Mouse (Mus musculus): Measurements from ENCODE around the gene 6030458C11Rik. TPM values are rescaled to one million over a fixed set of nuclear protein-coding genes. Genes with fewer than 3 reads are reported as not detected.
A peak's percentile ranks its signal among the peaks of the same experiment; 100 is the strongest.

Gene 6030458C11Rik
- total RNA-seq (2014; rRNA removed) (9.8 and 10.0 TPM in 2 replicates), polyA plus RNA-seq (2012; rRNA removed) (5.6 and 6.0 TPM in 2 replicates)

GRCm38 (mm10) chr15:12824197-12824952, at the start of gene 6030458C11Rik, which contains the start of gene Drosha:
TSS of gene 6030458C11Rik (minus strand) at chr15:12824649.
TSS of gene Drosha (plus strand) at chr15:12824815.
- Histone ChIP-seq H3K4me1 (ENCODE audit: control insufficient read depth, insufficient read depth, low read length) (peaks cover 2% of the 10 kb centered on the region; the same call in 1 of the 2 replicates), H3K9ac (ENCODE audit: low read depth, low read length) (peak within 1 kb of the TSS; percentile 90), H3K27ac (replicated peaks; ENCODE audit: insufficient read depth, low read depth, low read length) (peak within 1 kb of the TSS; percentile 30; the same call in 1 of the 2 replicates), H3K79me2 (ENCODE audit: control insufficient read depth, insufficient read depth, low read length) (peaks cover 4% of the 10 kb centered on the region; the same call in 1 of the 2 replicates), H3K27me3 (ENCODE audit: control insufficient read depth, insufficient read depth, low read length) (no peaks in the 10 kb centered on the region), H3K36me3 (ENCODE audit: control insufficient read depth, insufficient read depth, low read length) (peaks cover 6% of the 10 kb centered on the region; the same call in 1 of the 2 replicates), H3K4me3 (ENCODE audit: insufficient read depth, low read depth, low read length) (peak within 1 kb of the TSS; percentile 89)
- TF ChIP-seq CTCF (IDR thresholded peaks at IDR 0.05; ENCODE audit: low read depth, low read length) (no peak), POLR2A (IDR thresholded peaks at IDR 0.05; ENCODE audit: extremely low read depth, insufficient read depth, low read length) (peak; percentile 61)
- peak; percentile 96 for DNase-seq (ENCODE audit: extremely low read depth, low read depth, low spot score)
- WGBS: under 1% methylated on average over 67 of the region's 67 CpGs

GRCm38 (mm10) chr15:12867269-12867668, 42.8 kb upstream of the 6030458C11Rik start:
- no peaks in the 10 kb centered on the region for H3K4me1 ChIP-seq (ENCODE audit: control insufficient read depth, insufficient read depth, low read length)
- DNase-seq (ENCODE audit: extremely low read depth, low read depth, low spot score): no peak
- WGBS: 93% methylated on average over 8 of the region's 8 CpGs
- peaks cover 30% of the 10 kb centered on the region for H3K36me3 ChIP-seq (ENCODE audit: control insufficient read depth, insufficient read depth, low read length)
- H3K4me3 ChIP-seq (ENCODE audit: insufficient read depth, low read depth, low read length): no peak overlapping the region
- H3K79me2 ChIP-seq (ENCODE audit: control insufficient read depth, insufficient read depth, low read length): no peaks in the 10 kb centered on the region
- no peak for TF ChIP-seq POLR2A (IDR thresholded peaks at IDR 0.05; ENCODE audit: extremely low read depth, insufficient read depth, low read length)
- TF ChIP-seq CTCF (IDR thresholded peaks at IDR 0.05; ENCODE audit: low read depth, low read length): no peak
- no peak overlapping the region for H3K27ac ChIP-seq (replicated peaks; ENCODE audit: insufficient read depth, low read depth, low read length)
- H3K27me3 ChIP-seq (ENCODE audit: control insufficient read depth, insufficient read depth, low read length): no peaks in the 10 kb centered on the region
- no peak overlapping the region for H3K9ac ChIP-seq (ENCODE audit: low read depth, low read length)

GRCm38 (mm10) chr15:12865595-12866314, 41.3 kb upstream of the 6030458C11Rik start:
- no peak for DNase-seq (ENCODE audit: extremely low read depth, low read depth, low spot score)
- Histone ChIP-seq H3K4me3 (ENCODE audit: insufficient read depth, low read depth, low read length) (no peak overlapping the region), H3K36me3 (ENCODE audit: control insufficient read depth, insufficient read depth, low read length) (peaks cover 35% of the 10 kb centered on the region), H3K27ac (replicated peaks; ENCODE audit: insufficient read depth, low read depth, low read length) (no peak overlapping the region), H3K9ac (ENCODE audit: low read depth, low read length) (no peak overlapping the region), H3K79me2 (ENCODE audit: control insufficient read depth, insufficient read depth, low read length) (no peaks in the 10 kb centered on the region), H3K4me1 (ENCODE audit: control insufficient read depth, insufficient read depth, low read length) (no peaks in the 10 kb centered on the region), H3K27me3 (ENCODE audit: control insufficient read depth, insufficient read depth, low read length) (no peaks in the 10 kb centered on the region)
- no peak for TF ChIP-seq CTCF (IDR thresholded peaks at IDR 0.05; ENCODE audit: low read depth, low read length)
- no peak for TF ChIP-seq POLR2A (IDR thresholded peaks at IDR 0.05; ENCODE audit: extremely low read depth, insufficient read depth, low read length)
- 85% methylated on average over 7 of the region's 7 CpGs for WGBS

- Histone ChIP-seq H3K27ac (replicated peaks; ENCODE audit: insufficient read depth, low read depth, low read length) (no peak overlapping the region), H3K4me3 (ENCODE audit: insufficient read depth, low read depth, low read length) (no peak overlapping the region), H3K4me1 (ENCODE audit: control insufficient read depth, insufficient read depth, low read length) (no peaks in the 10 kb centered on the region), H3K27me3 (ENCODE audit: control insufficient read depth, insufficient read depth, low read length) (no peaks in the 10 kb centered on the region), H3K36me3 (ENCODE audit: control insufficient read depth, insufficient read depth, low read length) (peaks cover 37% of the 10 kb centered on the region), H3K79me2 (ENCODE audit: control insufficient read depth, insufficient read depth, low read length) (no peaks in the 10 kb centered on the region), H3K9ac (ENCODE audit: low read depth, low read length) (no peak overlapping the region)
- 79% methylated on average over 1 of the region's 1 CpGs for WGBS
- TF ChIP-seq POLR2A (IDR thresholded peaks at IDR 0.05; ENCODE audit: extremely low read depth, insufficient read depth, low read length) (no peak), CTCF (IDR thresholded peaks at IDR 0.05; ENCODE audit: low read depth, low read length) (0 out of 2 replicates have a peak, but pooled peaks have one; percentile 18)
- no peak for DNase-seq (ENCODE audit: extremely low read depth, low read depth, low spot score)
Measured at GRCm38 (mm10) chr15:12863669-12864068, 39.2 kb upstream of the 6030458C11Rik start.

- DNase-seq (ENCODE audit: extremely low read depth, low read depth, low spot score): no peak
- H3K36me3 ChIP-seq (ENCODE audit: control insufficient read depth, insufficient read depth, low read length): peaks cover 34% of the 10 kb centered on the region
- H3K27ac ChIP-seq (replicated peaks; ENCODE audit: insufficient read depth, low read depth, low read length): no peak overlapping the region
- H3K79me2 ChIP-seq (ENCODE audit: control insufficient read depth, insufficient read depth, low read length): no peaks in the 10 kb centered on the region
- TF ChIP-seq POLR2A (IDR thresholded peaks at IDR 0.05; ENCODE audit: extremely low read depth, insufficient read depth, low read length): no peak
- TF ChIP-seq CTCF (IDR thresholded peaks at IDR 0.05; ENCODE audit: low read depth, low read length): no peak
- no peaks in the 10 kb centered on the region for H3K27me3 ChIP-seq (ENCODE audit: control insufficient read depth, insufficient read depth, low read length)
- H3K4me1 ChIP-seq (ENCODE audit: control insufficient read depth, insufficient read depth, low read length): no peaks in the 10 kb centered on the region
- H3K4me3 ChIP-seq (ENCODE audit: insufficient read depth, low read depth, low read length): no peak overlapping the region
- 94% methylated on average over 3 of the region's 3 CpGs for WGBS
- no peak overlapping the region for H3K9ac ChIP-seq (ENCODE audit: low read depth, low read length)
Measured at GRCm38 (mm10) chr15:12862061-12862460, 37.6 kb upstream of the 6030458C11Rik start.

Measured in liver, adult 2 months (tissue).